Mouse (Mus musculus) C2C12 (cell line): Measurements from ENCODE around the gene Pbx4.

Source experiments
- CEBPB ChIP-seq: IDR thresholded peaks from one replicate; pipeline ENCODE4 v1.6.1; 2011; ENCODE audit warnings: low read depth, mild to moderate bottlenecking, control low read depth, moderate library complexity
- CTCF ChIP-seq: IDR thresholded peaks from one replicate; pipeline ENCODE4 v1.5.1; 2011; ENCODE audit not compliant: control insufficient read depth, insufficient read depth, insufficient read length
- MAX ChIP-seq: IDR thresholded peaks from one replicate; pipeline ENCODE4 v1.6.1; 2011; ENCODE audit warnings: mild to moderate bottlenecking, control low read depth
- MYOG ChIP-seq: IDR thresholded peaks from one replicate; pipeline ENCODE4 v1.6.1; 2011; ENCODE audit not compliant: control insufficient read depth, insufficient read length; ENCODE audit errors: extremely low read depth
- USF1 ChIP-seq: IDR thresholded peaks from one replicate; pipeline ENCODE4 v1.6.1; 2011; ENCODE audit warnings: low read depth, mild to moderate bottlenecking, control low read depth, moderate library complexity

- TF ChIP-seq CTCF (no peak), MAX (no peak), MYOG (no peak), USF1 (no peak), CEBPB (no peak)
Measured at GRCm38 (mm10) chr8:69880841-69881240, 48.5 kb downstream of the Pbx4 start.
